Mouse (Mus musculus): ENCODE results near the gene Brd7.

The Brd7 gene

DNA sequence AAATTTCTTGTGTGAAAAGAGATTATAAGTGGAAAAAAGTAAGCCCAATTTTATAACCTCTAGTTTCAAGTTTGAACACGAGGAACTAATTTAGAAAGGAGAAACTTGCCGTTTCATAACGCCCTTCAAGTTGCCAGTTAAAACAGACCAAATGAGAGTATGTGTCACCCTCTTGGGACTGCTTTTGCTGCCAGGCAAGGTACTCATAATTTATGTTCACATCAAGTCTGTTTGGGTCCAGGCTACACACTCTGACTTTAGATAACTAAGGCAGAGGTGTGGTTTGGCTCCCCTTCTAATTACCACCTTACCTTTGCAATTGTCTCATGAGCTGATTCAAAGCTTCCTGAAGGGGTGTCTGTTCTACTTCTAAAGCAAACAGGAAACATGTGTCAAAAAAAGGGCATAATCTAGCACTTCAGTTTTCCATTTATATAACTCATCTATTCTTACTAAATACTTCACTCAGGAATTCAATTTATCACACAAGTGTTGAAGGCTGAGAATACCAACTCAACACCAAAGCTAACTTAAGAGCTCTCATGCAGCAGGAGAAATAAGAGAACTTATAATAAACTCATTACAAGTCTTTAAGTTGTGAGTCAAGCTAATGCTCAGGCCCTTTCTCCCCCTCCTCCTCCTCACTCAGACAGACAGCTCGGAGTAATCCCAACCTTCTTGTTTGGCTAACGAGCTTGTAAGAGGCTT lies 4.6 kb downstream of the Brd7 start:
- no peak for DNase-seq (ENCODE audit: low read depth)

DNA sequence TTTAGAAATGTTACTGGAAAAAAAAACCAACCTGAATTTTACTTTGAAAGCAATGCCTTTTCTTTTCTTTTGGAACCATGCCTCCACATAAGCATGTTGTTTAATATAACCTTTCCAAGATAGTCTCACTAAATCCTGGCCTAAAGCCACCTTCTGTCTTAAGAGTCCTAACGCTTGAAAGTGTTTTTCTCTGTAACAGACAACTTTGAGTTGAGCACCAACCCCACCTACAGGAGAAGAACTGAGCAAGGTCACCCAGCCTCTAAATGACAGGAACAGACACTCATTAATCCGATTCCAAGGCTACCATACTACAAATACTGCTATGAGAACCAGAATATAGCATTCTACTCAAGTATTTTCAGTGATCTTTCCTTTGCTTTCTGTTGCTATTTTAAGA lies 12.9 kb downstream of the Brd7 start:
- no peak for DNase-seq (ENCODE audit: low read depth)

DNA sequence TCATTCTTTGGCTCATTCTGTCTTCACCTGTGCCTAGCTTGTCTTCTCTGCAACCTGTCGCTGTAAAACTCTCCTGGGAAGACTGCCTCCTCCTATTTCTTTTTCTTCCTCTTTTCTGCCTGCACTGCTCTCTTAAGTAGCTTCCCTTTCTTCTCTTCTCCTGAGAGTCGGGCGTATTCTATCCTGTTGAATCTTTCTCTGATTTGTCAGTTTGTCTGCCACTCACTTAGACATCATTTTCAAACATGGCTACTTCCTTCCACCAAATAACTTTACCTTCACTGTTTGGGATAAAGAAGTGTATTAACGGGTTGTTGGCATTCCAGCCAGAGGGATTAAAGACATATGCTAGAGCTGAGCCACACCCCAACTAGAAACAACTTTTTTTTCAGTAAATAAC lies 20.0 kb downstream of the Brd7 start:
- no peak for DNase-seq (ENCODE audit: low read depth)

DNA sequence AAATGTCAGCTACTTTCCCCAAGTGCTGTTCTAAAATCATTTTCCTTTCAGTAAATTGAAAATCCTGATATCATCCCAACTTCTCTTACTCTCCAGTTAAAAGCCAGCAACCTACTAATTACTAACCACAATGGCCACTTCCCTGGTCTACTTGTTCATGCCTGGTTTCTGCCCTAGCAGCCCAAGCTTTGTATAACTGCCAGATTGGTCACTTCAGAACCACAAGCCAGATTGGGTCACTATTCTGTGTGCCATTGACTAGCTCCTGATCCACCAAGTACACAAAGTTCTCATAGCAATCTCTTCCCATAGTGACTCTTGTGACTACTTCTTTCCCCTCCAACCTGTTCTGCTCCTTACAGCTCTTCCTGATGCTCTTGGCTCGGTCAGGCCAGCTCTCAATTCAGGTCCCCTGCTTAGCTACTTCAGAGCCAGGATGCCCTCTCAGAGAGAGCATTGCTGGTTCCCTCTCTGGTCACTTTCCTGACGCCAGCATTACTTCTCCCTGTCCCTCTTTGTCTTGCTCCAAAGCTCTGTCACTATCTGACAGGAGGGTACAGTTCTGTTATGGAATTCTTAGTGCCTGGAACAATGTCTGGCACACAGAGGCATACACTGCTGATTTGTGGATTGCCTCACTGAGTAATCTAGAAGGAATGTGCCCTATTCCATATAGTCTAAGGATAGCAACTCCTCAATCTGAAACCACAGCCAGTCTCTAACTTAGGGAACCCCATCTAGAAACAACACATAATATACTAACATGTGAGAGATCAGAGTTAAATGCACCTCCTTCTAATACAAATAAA lies 21.9 kb downstream of the Brd7 start:
- DNase-seq (ENCODE audit: low read depth) = no peak

DNA sequence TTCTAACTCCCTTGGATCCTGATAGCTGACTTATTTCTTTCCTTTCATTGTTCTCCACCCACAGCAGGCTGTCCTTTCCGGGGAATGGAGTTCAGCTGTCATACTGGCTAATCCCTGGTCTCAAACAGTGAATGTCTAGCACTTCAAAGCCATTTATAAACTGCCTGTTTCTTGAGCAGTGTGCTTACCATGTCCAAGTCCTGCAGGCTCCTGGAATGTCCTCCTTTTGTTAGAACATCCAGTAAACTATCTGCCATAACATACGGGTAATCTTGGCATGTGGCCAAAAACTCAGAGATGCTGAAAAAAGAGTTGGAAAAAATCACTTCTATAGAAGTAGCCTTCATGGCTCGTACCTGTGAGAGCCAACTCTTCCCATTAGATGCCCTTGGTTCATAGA lies 22.8 kb downstream of the Brd7 start:
- DNase-seq (ENCODE audit: low read depth) = no peak

DNA sequence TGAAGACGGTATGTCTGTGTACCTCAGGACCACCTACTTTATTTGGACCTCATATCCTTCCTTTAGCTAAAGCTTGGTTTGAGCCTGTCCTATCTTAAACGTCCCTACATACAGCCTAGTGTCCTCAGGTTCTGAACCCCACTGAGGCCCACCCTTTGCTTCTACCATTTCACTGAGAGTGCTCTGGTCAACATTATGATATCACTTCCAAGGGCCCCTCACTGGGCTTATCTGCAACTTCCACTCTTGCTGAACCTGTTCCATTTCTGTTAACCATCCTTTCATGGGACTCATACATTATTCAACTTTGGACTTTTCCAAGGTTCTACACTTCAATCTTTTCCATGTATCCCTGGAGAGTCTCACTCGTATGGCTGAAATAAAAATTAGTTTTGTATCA lies 27.0 kb downstream of the Brd7 start:
- DNase-seq (ENCODE audit: low read depth) = no peak

DNA sequence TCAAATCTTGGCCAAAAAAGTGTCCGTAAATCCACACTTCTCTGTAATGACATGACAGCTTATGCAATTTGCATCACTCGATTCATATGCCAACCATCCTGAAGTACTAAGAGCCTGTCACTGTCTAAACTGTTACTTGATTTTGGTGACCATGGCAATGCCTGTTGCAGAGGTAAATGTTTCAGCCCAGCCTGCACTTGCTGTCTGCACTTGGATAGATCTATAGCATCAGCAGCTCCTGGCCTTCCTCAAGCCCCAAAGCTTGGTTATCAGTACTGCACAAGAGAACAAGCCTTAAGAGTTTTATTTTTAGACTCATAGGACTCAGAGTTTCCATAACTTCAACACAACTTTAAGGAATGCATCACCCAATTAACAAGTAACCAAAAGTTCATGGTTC lies 27.6 kb downstream of the Brd7 start:
- no peak for DNase-seq (ENCODE audit: low read depth)

DNA sequence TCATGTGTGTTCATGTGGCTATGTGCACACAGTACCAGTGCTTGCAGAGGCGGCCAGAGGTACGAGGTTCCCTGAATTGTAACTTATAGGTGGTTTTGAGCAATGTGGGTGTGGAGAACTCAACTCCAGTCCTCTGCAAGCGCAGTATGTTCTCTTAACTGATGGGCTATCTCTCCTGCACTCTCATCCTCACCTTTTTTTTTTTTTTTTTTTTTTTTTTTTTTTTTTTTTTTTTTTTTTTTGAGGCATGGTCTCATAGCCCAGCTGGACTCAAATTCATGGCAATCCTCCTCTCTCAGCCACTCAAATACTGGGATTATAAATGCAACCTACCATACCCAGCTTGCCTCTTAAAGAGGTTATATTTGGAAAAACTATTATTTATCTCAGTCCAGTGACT lies 31.2 kb downstream of the Brd7 start:
- DNase-seq (ENCODE audit: low read depth) = no peak

DNA sequence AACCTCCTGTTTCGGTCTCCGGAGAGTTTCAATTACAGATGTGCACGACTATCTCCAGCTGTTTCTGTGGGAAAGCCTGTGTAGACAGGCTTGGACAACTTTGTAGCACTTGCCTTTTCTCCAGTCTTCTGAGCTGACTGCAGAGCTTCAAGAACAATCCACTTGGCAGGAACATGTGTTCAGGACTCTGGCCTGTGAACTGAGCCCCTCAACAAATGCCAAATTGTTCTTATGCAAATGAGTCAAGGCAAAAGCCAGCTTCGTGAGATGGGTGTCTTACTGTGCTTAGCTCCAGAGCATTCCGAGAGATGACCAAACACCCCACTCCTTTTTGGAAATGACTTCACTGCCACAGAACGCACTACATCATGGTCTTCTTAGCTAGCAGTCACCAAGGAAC lies 33.3 kb downstream of the Brd7 start:
- DNase-seq (ENCODE audit: low read depth) = no peak

DNA sequence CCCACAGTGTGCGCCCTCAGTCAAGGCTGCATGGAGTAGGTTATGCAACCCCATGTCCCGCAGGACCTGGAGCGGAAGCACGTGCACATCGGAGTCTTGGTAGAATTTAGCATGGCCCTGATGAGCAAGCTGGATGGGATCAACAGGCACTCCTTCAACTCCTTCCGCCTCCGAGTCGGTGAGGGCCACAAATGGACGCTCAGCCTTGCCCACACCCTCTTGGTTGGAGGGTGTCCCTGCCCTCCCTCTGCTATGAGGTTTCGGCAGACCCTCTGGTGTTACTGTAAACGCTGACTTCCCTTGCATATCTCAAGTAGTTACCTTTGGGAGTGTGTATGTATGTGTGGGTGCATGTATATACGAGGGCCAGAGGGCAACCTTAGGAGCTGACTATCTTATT lies 35.7 kb downstream of the Brd7 start:
- DNase-seq (ENCODE audit: low read depth) = no peak

DNA sequence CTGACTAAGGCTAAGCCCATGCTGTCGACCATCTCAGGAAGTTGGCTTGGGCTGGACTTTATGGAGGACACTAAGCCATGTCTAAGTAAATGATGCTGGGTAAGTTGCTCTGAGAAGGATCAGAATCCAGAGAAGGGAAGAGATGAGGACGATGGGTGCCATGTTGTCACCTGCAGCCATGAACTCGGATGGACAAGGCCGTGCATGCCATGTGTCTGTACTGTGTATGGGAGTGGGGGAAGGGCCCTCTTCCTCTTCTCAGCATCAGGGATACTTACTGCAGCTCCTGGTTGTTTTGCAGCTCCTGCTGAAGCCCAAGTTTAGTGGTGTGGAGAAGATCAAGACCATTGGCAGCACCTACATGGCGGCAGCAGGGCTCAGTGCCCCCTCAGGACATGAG lies 36.2 kb downstream of the Brd7 start:
- no peak for DNase-seq (ENCODE audit: low read depth)

DNA sequence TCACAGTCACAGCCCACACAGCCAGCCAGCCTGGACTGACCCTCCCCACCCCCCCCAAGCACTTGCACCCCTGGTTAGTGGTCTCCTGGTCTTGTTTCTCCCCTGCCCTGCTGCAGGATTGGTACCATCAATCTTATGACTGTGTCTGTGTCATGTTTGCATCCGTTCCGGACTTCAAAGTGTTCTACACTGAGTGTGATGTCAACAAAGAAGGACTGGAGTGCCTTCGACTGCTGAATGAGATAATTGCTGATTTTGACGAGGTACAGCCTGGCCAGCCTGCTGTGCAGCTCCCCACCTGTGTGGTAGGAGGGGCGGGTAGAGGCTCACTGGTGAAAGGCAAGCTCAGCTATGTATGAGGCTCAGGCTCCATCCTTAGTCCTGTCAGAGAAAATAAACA lies 36.7 kb downstream of the Brd7 start:
- no peak for DNase-seq (ENCODE audit: low read depth)

DNA sequence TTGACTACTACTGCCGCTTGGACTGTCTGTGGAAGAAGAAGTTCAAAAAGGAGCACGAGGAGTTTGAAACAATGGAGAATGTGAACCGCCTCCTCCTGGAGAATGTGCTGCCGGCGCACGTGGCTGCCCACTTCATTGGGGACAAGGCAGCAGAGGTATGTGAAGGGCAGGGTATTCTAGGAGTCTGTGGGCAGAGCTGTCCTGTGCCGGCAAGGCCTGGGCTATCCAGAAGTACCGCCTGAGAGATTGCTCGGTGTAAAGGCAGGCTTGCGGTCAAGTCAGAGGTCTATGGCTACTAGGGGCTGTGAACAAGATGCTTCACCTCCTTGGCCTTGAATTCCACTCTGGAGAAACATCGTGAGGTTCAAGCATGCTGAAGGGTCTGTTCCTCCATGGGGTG lies 37.2 kb downstream of the Brd7 start:
- DNase-seq (ENCODE audit: low read depth) = no peak

DNA sequence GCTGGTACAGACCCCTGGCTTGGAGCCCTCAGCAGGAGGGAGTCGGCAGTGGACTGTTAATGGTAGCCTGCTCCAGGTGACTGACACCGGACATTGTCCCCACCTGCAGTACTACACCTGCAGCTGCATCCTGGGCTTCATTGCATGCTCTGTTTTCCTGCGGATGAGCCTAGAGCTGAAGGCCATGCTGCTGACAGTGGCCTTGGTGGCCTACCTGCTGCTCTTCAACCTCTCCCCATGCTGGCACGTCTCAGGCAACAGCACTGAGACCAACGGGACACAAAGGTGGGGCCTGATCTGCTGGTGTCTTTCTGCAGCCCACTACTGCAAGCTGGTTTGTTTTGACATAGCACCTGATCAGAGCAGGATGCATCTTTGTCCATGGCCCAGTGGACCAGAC lies 38.5 kb downstream of the Brd7 start:
- no peak for DNase-seq (ENCODE audit: low read depth)

DNA sequence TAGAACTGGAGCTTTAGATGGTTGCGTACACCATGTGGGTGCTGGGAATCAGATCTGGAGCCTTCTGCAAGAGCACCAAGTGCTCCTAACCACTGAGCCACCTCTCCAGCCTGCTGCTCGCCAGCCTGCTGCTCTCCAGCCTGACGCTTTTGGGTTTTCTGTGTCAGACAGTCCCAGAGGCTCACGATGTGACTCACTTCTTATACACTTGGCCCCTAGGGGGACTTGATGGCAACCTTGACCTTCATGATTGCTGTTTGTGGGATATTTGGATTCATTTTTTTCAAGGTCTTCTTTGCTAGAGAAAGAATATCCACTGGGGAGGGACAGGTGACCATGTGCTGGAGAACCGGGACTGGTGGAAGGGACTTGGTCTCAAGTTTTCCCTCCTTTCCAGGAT lies 40.6 kb downstream of the Brd7 start:
- no peak for DNase-seq (ENCODE audit: low read depth)

DNA sequence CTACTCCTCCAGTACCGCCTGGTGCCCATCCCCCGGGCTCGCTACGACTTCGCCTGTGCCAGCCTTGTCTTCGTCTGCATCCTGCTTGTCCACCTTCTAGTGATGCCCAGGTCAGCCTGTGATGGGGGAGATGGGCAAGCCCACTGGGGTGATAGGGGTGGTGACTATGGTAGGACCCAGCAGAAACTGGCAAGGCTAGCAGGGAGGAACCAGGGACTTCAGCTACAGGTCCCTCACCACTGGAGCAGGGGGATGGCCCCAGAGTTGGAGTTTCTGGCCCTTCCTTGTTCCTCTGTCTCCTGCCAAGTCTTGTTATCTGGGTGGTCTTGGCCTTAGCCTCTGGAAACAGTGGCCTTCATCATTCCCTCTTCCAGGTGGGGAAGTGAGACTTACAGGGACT lies 41.9 kb downstream of the Brd7 start:
- no peak for DNase-seq (ENCODE audit: low read depth)

DNA sequence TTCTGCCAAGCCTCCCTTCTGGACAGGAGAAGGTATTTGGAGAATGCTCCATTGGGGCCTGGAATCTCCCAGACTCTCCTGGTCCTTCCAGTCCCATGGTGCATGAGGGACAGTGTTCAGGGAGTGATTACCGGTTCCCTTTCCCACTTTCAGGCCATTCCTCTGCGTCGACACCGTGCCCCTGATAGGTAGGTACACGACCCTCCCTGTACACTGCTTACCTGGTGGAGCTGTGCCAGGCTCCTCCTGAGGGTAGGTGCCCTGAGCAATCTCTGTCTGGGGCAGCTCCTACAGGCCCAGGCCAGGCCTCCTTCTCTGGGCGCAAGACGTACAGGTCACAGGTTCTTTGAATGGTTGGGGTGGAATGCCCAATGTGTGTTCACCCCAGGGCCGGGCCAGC lies 43.8 kb downstream of the Brd7 start:
- no peak for DNase-seq (ENCODE audit: low read depth)

DNA sequence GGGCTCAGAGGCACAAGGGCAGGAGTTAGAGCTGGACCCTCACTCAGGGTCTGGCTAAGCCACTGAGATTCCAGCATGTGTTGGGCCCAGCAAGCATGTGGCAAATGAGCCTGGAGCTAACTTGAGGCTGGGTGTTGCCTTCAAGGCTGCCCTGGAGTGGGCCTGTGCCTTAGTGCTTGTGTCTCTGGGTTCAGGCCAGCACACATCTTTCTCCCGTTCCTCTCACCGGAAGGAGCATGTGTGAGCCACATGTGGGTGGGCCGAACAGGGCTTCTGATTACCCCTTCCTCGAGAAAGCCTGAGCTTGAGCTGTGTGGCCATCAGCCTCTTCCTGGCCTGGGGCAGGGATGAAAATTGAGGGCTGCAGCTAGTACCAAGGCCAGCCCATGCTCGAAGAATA lies 44.7 kb downstream of the Brd7 start:
- DNase-seq (ENCODE audit: low read depth) = no peak

DNA sequence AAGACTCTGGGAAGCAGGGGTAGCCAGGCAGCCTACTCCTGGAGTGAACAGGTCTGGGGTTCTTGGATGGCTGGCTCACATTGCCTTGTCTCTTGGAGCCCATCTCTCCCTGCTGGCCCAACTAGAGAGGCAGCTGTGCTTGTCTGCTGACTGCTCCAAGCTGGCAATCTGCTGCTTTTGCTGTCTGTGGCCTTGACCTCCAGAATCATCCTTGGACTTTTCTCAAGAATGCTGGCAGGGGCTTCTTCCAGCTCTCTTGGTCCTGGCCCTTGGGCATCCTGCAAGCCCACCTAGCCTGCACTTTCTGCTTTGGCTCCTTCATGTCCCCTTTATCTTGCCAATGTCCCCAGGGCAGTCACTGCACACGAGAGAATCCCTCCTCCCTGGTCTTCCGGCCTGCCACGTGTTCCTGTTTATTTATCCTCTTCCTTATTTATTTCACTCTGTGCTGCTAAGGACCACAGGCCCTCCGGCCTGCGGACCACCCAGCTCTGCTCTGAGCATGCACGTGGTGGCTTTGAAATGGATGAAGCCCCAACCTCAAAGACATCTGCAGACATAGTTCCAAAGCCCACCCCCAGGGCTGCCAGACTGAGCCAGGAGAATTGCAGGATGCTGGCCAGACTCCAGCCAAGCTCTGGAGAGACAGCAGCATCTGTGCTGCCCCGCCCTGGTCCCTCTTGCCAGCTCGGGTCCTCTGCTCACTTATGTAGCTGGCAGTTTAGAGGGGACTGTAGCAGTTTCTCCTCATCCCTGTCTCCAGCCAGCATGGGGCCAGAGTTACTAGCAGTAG lies 45.7 kb downstream of the Brd7 start:
- no peak for DNase-seq (ENCODE audit: low read depth)

DNA sequence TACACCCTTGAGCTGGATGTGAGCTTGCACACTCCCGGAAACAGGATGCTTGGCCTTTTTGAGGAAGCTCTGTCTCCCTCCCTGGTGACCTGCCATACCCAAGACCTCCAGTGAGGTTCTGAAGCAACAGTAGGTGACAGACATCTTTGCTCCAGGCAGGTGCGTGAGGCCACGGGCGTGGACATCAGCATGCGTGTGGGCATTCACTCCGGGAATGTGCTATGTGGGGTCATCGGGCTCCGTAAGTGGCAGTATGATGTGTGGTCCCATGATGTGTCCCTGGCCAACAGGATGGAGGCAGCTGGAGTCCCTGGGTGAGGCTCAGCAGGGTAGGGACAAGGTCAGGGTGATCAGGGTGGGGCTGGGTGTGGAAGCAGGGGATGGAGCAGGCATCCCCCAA lies 46.7 kb downstream of the Brd7 start:
- DNase-seq (ENCODE audit: low read depth) = no peak

DNA sequence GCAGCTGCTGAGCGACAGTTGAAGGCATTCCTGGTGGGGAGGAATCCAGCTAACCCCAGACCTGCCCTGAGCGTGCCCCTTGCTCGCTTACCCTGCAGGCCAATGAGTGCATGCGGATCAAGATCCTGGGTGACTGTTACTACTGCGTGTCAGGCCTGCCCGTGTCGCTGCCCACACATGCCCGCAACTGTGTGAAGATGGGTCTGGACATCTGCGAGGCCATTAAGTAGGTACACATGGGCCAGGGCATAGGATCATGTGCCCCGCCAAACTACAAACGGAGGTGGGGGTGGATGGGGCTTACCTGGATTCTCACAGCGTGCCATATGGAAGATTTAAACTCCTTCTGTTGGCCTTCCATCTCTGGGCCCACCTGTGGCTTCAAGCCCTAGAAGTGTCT lies 48.0 kb downstream of the Brd7 start:
- DNase-seq (ENCODE audit: low read depth) = no peak

DNA sequence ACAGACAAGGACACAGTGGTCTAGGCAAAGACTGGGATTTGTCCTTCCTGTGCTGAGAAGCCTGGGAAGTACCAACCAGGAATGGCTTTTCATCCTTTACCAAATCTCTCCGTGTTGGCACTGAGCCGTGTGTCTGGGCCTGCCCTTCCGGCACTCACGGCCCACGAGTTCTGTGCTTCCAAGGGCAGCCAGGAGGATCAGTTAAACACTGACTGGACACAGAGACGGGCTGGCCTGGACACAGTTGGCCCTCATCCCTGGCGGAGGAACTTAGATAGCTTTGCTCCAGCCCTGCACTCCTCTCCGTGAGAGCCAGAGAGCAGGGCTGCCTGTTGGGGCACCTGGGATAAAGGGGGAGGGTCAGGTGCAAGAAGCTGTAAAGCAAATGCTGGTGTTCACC lies 49.0 kb downstream of the Brd7 start:
- DNase-seq (ENCODE audit: low read depth) = no peak

DNA sequence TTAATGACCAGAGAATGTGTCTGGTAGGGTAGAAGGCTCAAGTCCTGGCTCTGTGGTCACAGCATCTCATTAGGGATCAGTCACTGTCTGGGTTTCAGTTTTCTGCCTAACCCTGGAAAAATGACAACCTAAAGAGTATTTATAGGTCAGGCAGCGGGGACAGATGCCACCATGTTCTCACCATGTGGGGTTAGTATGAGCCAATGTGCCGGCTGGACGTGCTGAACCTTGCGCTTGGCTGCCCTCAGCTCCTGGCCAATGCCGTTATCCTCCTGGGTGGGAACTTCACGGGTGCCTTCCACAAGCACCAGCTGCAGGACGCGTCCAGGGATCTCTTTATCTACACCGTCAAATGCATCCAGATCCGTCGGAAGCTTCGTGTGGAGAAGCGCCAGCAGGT lies 51.7 kb downstream of the Brd7 start:
- DNase-seq (ENCODE audit: low read depth) = no peak

All from c-Kit-positive CD71-negative TER-119-negative erythroid progenitor cells, embryonic 14.5 days (primary cell).